ENCODE assay signal across 13 mouse cellular contexts in the genomic region with DNA sequence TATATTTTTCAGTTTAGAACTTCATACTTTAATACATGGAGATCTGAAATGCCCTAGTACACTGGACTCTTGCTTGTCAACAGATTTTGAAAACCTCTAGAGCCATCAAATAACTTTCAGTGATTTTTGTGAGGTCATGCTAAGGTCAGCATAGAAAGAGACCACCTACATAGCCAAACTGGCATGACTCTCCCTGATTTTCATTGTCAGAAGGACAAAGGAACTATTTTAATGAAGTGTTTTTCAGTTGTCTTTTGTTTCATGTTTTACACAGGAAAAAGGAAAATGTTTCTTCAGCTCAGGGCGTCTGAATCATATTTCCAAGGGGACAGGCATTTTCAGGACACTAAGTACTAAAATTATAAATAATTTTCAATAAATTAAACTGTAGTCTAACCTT.
"Had no signal": no experiment of that assay in that cellular context is flagged by ENCODE, and none has a peak within 500 bp of the region (broad histone marks: within the 10 kb centered on the region; RNA-seq: fewer than 3 reads in every experiment).

No protein-coding gene starts in this region.

- ATAC-seq: intestine, embryonic 16.5 days; midbrain, embryonic 13.5 days; midbrain, embryonic 16.5 days had no signal

- H3K27me3 ChIP-seq: liver, embryonic 13.5 days; midbrain, embryonic 13.5 days had no signal

- H3K36me3 ChIP-seq: liver, embryonic 13.5 days; midbrain, embryonic 13.5 days had no signal

- DNase-seq: kidney, adult 18-20 months; kidney, postnatal 25 days; layer of hippocampus, adult 9-11 months; liver, embryonic 13.5 days; lung, adult 2 months; thymus, adult 18-20 months; thymus, postnatal 36 days had no signal

- H3K9me3 ChIP-seq: liver, embryonic 13.5 days; midbrain, embryonic 13.5 days had no signal

- H3K27ac ChIP-seq: layer of hippocampus, adult 2 months; left cerebral cortex, adult 2 months; liver, embryonic 13.5 days; macrophage; midbrain, embryonic 13.5 days had no signal

- H3K4me1 ChIP-seq: liver, embryonic 13.5 days; midbrain, embryonic 13.5 days had no signal

- H3K9ac ChIP-seq: liver, embryonic 13.5 days; midbrain, embryonic 13.5 days had no signal

- H3K4me2 ChIP-seq: liver, embryonic 13.5 days; midbrain, embryonic 13.5 days had no signal

- H3K4me3 ChIP-seq: layer of hippocampus, adult 2 months; left cerebral cortex, adult 2 months; liver, embryonic 13.5 days; midbrain, embryonic 13.5 days had no signal
